Comparison of ENCODE assay signal across 9 mouse cellular contexts in genomic region chr5:52363468-52364150, GRCm38 (mm10). TPM values are rescaled to one million over a fixed set of nuclear protein-coding genes. Genes with fewer than 3 reads are reported as not detected.
DNase-seq lines count a peak whose midpoint lies in the region; ATAC-seq and TF ChIP-seq lines count a peak whose summit lies in the region.
"Had no signal": no experiment of that assay in that cellular context is flagged by ENCODE, and none has a peak within 500 bp of the region (broad histone marks: within the 10 kb centered on the region; RNA-seq: fewer than 3 reads in every experiment).

Gene Sod3 (plus strand): TSS chr5:52363791.

- peak; percentile 18 to 42 for DNase-seq in cerebellum, adult 2 months
- no peak for DNase-seq in cerebellum, adult 11 months
- peak; percentile 97 for DNase-seq in adipocyte (ENCODE audit: low spot score)
- peak; percentile 57 to 79 for DNase-seq in gastrocnemius, postnatal 36 days
- DNase-seq in left cerebral cortex, adult 11 months (ENCODE audit: low spot score), result no peak

- no peaks in the 10 kb centered on the region for H3K9me3 ChIP-seq in kidney, embryonic 15.5 days (replicated peaks)
- no peaks in the 10 kb centered on the region for H3K9me3 ChIP-seq in neural tube, embryonic 12.5 days

- no peak within 1 kb of the TSS for H3K27ac ChIP-seq in cerebellum, adult 2 months (ENCODE audit: insufficient read depth, low read length)
- peak within 1 kb of the TSS; percentile 64 for H3K27ac ChIP-seq in kidney, embryonic 15.5 days
- H3K27ac ChIP-seq in neural tube, embryonic 12.5 days, result no peak within 1 kb of the TSS

- H3K4me2 ChIP-seq in kidney, embryonic 15.5 days, result peak within 1 kb of the TSS; percentile 39
- H3K4me2 ChIP-seq in neural tube, embryonic 12.5 days (replicated peaks), result no peak within 1 kb of the TSS; the same call in 1 of the 2 replicates

- H3K36me3 ChIP-seq in kidney, embryonic 15.5 days, result no peaks in the 10 kb centered on the region
- no peaks in the 10 kb centered on the region for H3K36me3 ChIP-seq in neural tube, embryonic 12.5 days

- no peak for TF ChIP-seq POLR2A in cerebellum, adult 2 months (IDR thresholded peaks at IDR 0.05; ENCODE audit: borderline replicate concordance, insufficient read depth, low read length)

- H3K9ac ChIP-seq in kidney, embryonic 15.5 days, result no peak within 1 kb of the TSS
- H3K9ac ChIP-seq in neural tube, embryonic 12.5 days, result 0 out of 2 replicates have a peak within 1 kb of the TSS, but pooled peaks have one; percentile 21

- peaks cover 4% of the 10 kb centered on the region for H3K4me1 ChIP-seq in cerebellum, adult 2 months (ENCODE audit: control insufficient read depth, insufficient read depth, low read length)
- H3K4me1 ChIP-seq in kidney, embryonic 15.5 days, result peaks cover 28% of the 10 kb centered on the region
- H3K4me1 ChIP-seq in neural tube, embryonic 12.5 days, result peaks cover 6% of the 10 kb centered on the region; the same call in 1 of the 2 replicates

- peak; percentile 83 for ATAC-seq in kidney, embryonic 15.5 days (replicated peaks; ENCODE audit: low FRiP score)
- no peak for ATAC-seq in neural tube, embryonic 12.5 days (ENCODE audit: low FRiP score, low read depth)
- no peak for ATAC-seq in frontal cortex, adult (ENCODE audit: low TSS enrichment)

- TF ChIP-seq CTCF in cerebellum, adult 2 months (IDR thresholded peaks at IDR 0.05; ENCODE audit: borderline replicate concordance, insufficient read depth, low read depth, low read length), result no peak

- H3K27me3 ChIP-seq in cerebellum, adult 2 months (ENCODE audit: control insufficient read depth, insufficient read depth, low read length), result no peaks in the 10 kb centered on the region
- H3K27me3 ChIP-seq in kidney, embryonic 15.5 days, result peaks cover 5% of the 10 kb centered on the region; the same call in 1 of the 2 replicates
- no peaks in the 10 kb centered on the region for H3K27me3 ChIP-seq in neural tube, embryonic 12.5 days (replicated peaks)

- intact Hi-C loops in gastrocnemius, postnatal 36 days (cut with DNase I), result no loop called here

- H3K4me3 ChIP-seq in cerebellum, adult 2 months (replicated peaks; ENCODE audit: insufficient read depth, low read depth, low read length), result no peak within 1 kb of the TSS
- peak within 1 kb of the TSS; percentile 15; the same call in 1 of the 2 replicates for H3K4me3 ChIP-seq in kidney, embryonic 15.5 days (replicated peaks)
- no peak within 1 kb of the TSS for H3K4me3 ChIP-seq in neural tube, embryonic 12.5 days

- WGBS in cerebellum, adult 2 months, result 15% methylated on average over 11 of the region's 11 CpGs
- 13% methylated on average over 11 of the region's 11 CpGs for WGBS in kidney, embryonic 15.5 days
- 16% methylated on average over 11 of the region's 11 CpGs for WGBS in neural tube, embryonic 12.5 days

RNA-seq across cellular contexts. Expression of gene Sod3, which starts in this region (rescaled TPM):
- polyA plus RNA-seq in cerebellum, adult 2 months (2012; rRNA removed), result 11.7 and 14.0 TPM in 2 replicates
- 1 to 10 TPM; 4.8 to 5.5 TPM for total RNA-seq in gastrocnemius, postnatal 36 days (2021)
- polyA plus RNA-seq in kidney, embryonic 15.5 days (2015; fragmentation: Nextera tagmentation; extraction: Ambion mirVana), result 11.9 and 13.5 TPM in 2 replicates
- polyA plus RNA-seq in neural tube, embryonic 12.5 days (2016; fragmentation: Nextera tagmentation; extraction: Ambion mirVana), result 0.42 TPM in 2 replicates
- total RNA-seq: common myeloid progenitor, adult 5-6 weeks had no signal

Comparison
In these comparisons a context has a peak if more than half of its experiments do, and no peak if none do; other contexts are left out.
1. DNase-seq: peak in cerebellum, adult 2 months (2 of 2), adipocyte (single experiment) and gastrocnemius, postnatal 36 days (2 of 2); none in cerebellum, adult 11 months (single experiment) and left cerebral cortex, adult 11 months (single experiment).